Mouse (Mus musculus): ENCODE results near the gene Slitrk6.

DNA sequence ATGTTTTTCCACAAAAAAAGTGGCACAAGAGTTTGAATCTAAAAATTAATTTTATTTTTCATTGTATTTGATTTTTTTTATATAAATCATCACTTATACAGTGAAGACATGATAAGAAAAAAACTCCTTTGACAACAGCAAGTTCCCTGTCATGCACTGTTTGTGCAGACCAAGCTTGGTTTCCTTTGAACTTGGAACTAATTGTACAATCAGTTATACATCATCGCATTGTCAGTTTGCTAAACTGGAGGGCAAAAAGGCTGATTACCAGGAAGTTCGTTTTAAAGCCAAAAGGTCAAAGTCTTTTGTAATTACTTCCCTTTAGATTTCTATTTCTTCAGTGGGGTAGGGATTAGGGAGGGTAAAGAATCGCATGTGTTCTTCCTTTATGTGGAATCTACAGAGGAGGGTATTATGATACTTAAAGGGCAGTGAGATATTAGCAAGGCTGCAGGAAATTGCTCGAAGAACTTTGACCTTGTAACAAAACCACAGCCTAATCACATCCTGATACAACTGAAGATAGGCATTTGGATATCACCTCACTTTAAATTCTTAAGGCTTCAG lies 26.5 kb downstream of the Slitrk6 start:
- TF ChIP-seq POLR2A (IDR thresholded peaks at IDR 0.05; ENCODE audit: low read depth, low read length) (no peak), ZC3H11A (IDR thresholded peaks at IDR 0.05; ENCODE audit: low read depth, low read length) (no peak), CHD1 (IDR thresholded peaks at IDR 0.05; ENCODE audit: low read depth, low read length) (no peak), GABPA (IDR thresholded peaks at IDR 0.05; ENCODE audit: insufficient replicate concordance, low read depth, low read length) (no peak), TCF12 (IDR thresholded peaks at IDR 0.05; ENCODE audit: low read depth, low read length) (no peak), MXI1 (IDR thresholded peaks at IDR 0.05; ENCODE audit: low read depth, low read length) (no peak), TBP (conservative IDR thresholded peaks at IDR 0.05; ENCODE audit: low read depth, low read length) (no peak), E2F4 (IDR thresholded peaks at IDR 0.05; ENCODE audit: insufficient replicate concordance, low read depth, low read length) (no peak), USF2 (conservative IDR thresholded peaks at IDR 0.05; ENCODE audit: low read depth, low read length) (no peak), KAT2A (IDR thresholded peaks at IDR 0.05; ENCODE audit: insufficient replicate concordance, low read length) (no peak), ETS1 (conservative IDR thresholded peaks at IDR 0.05; ENCODE audit: low read depth, low read length) (no peak), CTCF (conservative IDR thresholded peaks at IDR 0.05 in 1 of 2, IDR thresholded peaks at IDR 0.05 in 1 of 2; ENCODE audit: low read depth in 2 of 2, low read length in 2 of 2) (no peak), ZKSCAN1 (IDR thresholded peaks at IDR 0.05; ENCODE audit: borderline replicate concordance, low read depth, low read length) (no peak)

Data from CH12.LX (cell line).